Mouse (Mus musculus) embryo, embryonic 11 days (tissue): ENCODE results near the gene Pgbd1.
"Not testable (repeated sequence)": the region's sequence is repeated elsewhere in the genome, so short reads cannot be mapped to it uniquely, and the experiment has no call there.

Experiments used
- DNase-seq: peaks from one replicate; pipeline ENCODE4 v3.0.0-alpha.2; 2015

Pgbd1 gene

GRCm38 (mm10) chr13:21415266-21415665 lies 25.6 kb downstream of the Pgbd1 start:
- no peak for DNase-seq

- DNase-seq = no peak
These were observed 26.3 kb downstream of the Pgbd1 start for GRCm38 (mm10) chr13:21414231-21415212.

GRCm38 (mm10) chr13:21408805-21409459 lies 31.9 kb downstream of the Pgbd1 start:
- DNase-seq = no peak

GRCm38 (mm10) chr13:21407969-21408804 lies 32.7 kb downstream of the Pgbd1 start:
- peak; percentile 92 for DNase-seq

GRCm38 (mm10) chr13:21407341-21407740 lies 33.5 kb downstream of the Pgbd1 start:
- DNase-seq = no peak

- no peak for DNase-seq
These were observed 38.0 kb downstream of the Pgbd1 start for GRCm38 (mm10) chr13:21402848-21403247.

- DNase-seq = peak; percentile 92
These were observed 38.5 kb downstream of the Pgbd1 start, which contains the start of gene Zkscan3 for GRCm38 (mm10) chr13:21402287-21402846. Zkscan3 (minus strand) TSS chr13:21402755.

- DNase-seq = peak; percentile 48
These were observed 39.1 kb downstream of the Pgbd1 start for GRCm38 (mm10) chr13:21401636-21402286.

GRCm38 (mm10) chr13:21401166-21401565 lies 39.7 kb downstream of the Pgbd1 start:
- DNase-seq = no peak

GRCm38 (mm10) chr13:21397486-21397885 lies 43.4 kb downstream of the Pgbd1 start:
- DNase-seq = no peak

GRCm38 (mm10) chr13:21396048-21396447 lies 44.8 kb downstream of the Pgbd1 start:
- DNase-seq = not testable (repeated sequence)

- no peak for DNase-seq
These were observed 45.2 kb downstream of the Pgbd1 start for GRCm38 (mm10) chr13:21395623-21396022.

GRCm38 (mm10) chr13:21395211-21395610 lies 45.6 kb downstream of the Pgbd1 start:
- no peak for DNase-seq

- no peak for DNase-seq
These were observed 63.1 kb downstream of the Pgbd1 start for GRCm38 (mm10) chr13:21377773-21378172.

GRCm38 (mm10) chr13:21372700-21373099 lies 68.2 kb downstream of the Pgbd1 start:
- no peak for DNase-seq
